Mouse (Mus musculus) liver, adult 2 months (tissue): ENCODE measurements around the gene Tyw1. TPM values are rescaled to one million over a fixed set of nuclear protein-coding genes. Genes with fewer than 3 reads are reported as not detected.

Experiments
- DNase-seq: peaks from one replicate; pipeline ENCODE4 v3.0.0-alpha.2; 2011; ENCODE audit warnings: low read depth, low spot score; ENCODE audit errors: extremely low read depth
- H3K27ac ChIP-seq: fragments of 200-500 bp; replicated peaks from 2 replicates; pipeline ENCODE4 v1.5.1; 2012; ENCODE audit warnings: low read depth, mild to moderate bottlenecking, control low read depth, inconsistent platforms, low read length; ENCODE audit not compliant: insufficient read depth
- H3K27me3 ChIP-seq: fragments of 200-500 bp; 2 replicates; pipeline ENCODE4 v1.6.1; 2012; ENCODE audit warnings: mild to moderate bottlenecking, moderate library complexity, low read length, inconsistent platforms; ENCODE audit not compliant: control insufficient read depth, insufficient read depth
- H3K36me3 ChIP-seq: fragments of 200-500 bp; 2 replicates; pipeline ENCODE4 v1.6.1; 2012; ENCODE audit warnings: low read length, inconsistent platforms; ENCODE audit not compliant: control insufficient read depth, insufficient read depth
- H3K4me1 ChIP-seq: fragments of 200-500 bp; 2 replicates; pipeline ENCODE4 v1.6.1; 2011; ENCODE audit warnings: low read length; ENCODE audit not compliant: control insufficient read depth, insufficient read depth
- H3K4me3 ChIP-seq: fragments of 200-500 bp; 2 replicates; pipeline ENCODE4 v1.5.1; 2011; ENCODE audit warnings: low read depth, mild to moderate bottlenecking, control low read depth, low read length, moderate library complexity; ENCODE audit not compliant: insufficient read depth
- H3K79me2 ChIP-seq: fragments of 200-500 bp; 2 replicates; pipeline ENCODE4 v1.6.1; 2012; ENCODE audit warnings: inconsistent platforms, mild to moderate bottlenecking, low read length, moderate library complexity; ENCODE audit not compliant: control insufficient read depth, insufficient read depth
- H3K9ac ChIP-seq: fragments of 200-500 bp; 2 replicates; pipeline ENCODE4 v1.6.1; 2012; ENCODE audit warnings: low read depth, mild to moderate bottlenecking, control low read depth, inconsistent platforms, low read length
- CTCF ChIP-seq: fragments of 200-500 bp; IDR thresholded peaks from 2 replicates; pipeline ENCODE4 v1.5.1; 2011; ENCODE audit warnings: low read depth, low read length, control low read depth
- POLR2A ChIP-seq: fragments of 200-500 bp; IDR thresholded peaks from 2 replicates; pipeline ENCODE4 v1.6.1; 2011; ENCODE audit warnings: low read length, control low read depth; ENCODE audit not compliant: insufficient read depth; ENCODE audit errors: extremely low read depth
- WGBS: fragments of 180-500 bp; shearing (Covaris S2); methylation state at CpG from one replicate; pipeline ENCODE4 v1.1.7; 2018; 5-methylcytosine and 5-hydroxymethylcytosine counted together
- polyA plus RNA-seq: library from polyadenylated mRNA; depleted of rRNA; stranded (reverse); fragments of >200 nt; gene quantifications from 2 replicates; pipeline ENCODE4 v1.2.3, GENCODE M21; 2012
- total RNA-seq: library from RNA; depleted of rRNA; stranded (reverse); fragments of >200 nt; gene quantifications from 2 replicates; pipeline ENCODE4 v1.2.3, GENCODE M21; 2014

The Tyw1 gene
- total and polyA plus RNA-seq, 2 experiments, result 8.0 to 13.3 TPM

- no peak overlapping the region for H3K27ac ChIP-seq
- H3K27me3 ChIP-seq, result no peaks in the 10 kb centered on the region
- H3K36me3 ChIP-seq, result no peaks in the 10 kb centered on the region
- 62% methylated on average over 7 of the region's 7 CpGs for WGBS
- no peak for DNase-seq
- H3K79me2 ChIP-seq, result no peaks in the 10 kb centered on the region
- no peak overlapping the region for H3K4me3 ChIP-seq
- H3K4me1 ChIP-seq, result no peaks in the 10 kb centered on the region
- no peak overlapping the region for H3K9ac ChIP-seq
- no peak for TF ChIP-seq POLR2A
- no peak for TF ChIP-seq CTCF
Measured at GRCm38 (mm10) chr5:130355223-130355622, 99.8 kb downstream of the Tyw1 start.

GRCm38 (mm10) chr5:130363111-130363510, 107.7 kb downstream of the Tyw1 start:
- Histone ChIP-seq H3K27me3 (0 out of 2 replicates have a peak, but pooled peaks cover 3% of the 10 kb centered on the region), H3K4me1 (no peaks in the 10 kb centered on the region), H3K36me3 (no peaks in the 10 kb centered on the region), H3K27ac (no peak overlapping the region), H3K79me2 (no peaks in the 10 kb centered on the region), H3K4me3 (no peak overlapping the region), H3K9ac (no peak overlapping the region)
- 68% methylated on average over 4 of the region's 4 CpGs for WGBS
- TF ChIP-seq CTCF (no peak), POLR2A (no peak)
- no peak for DNase-seq

- H3K27me3 ChIP-seq, result 0 out of 2 replicates have a peak, but pooled peaks cover 3% of the 10 kb centered on the region
- no peak overlapping the region for H3K4me3 ChIP-seq
- TF ChIP-seq CTCF, result no peak
- no peak for TF ChIP-seq POLR2A
- H3K79me2 ChIP-seq, result no peaks in the 10 kb centered on the region
- DNase-seq, result no peak
- no peak overlapping the region for H3K9ac ChIP-seq
- no peaks in the 10 kb centered on the region for H3K4me1 ChIP-seq
- 33% methylated on average over 3 of the region's 3 CpGs for WGBS
- H3K27ac ChIP-seq, result no peak overlapping the region
- H3K36me3 ChIP-seq, result no peaks in the 10 kb centered on the region
Measured at GRCm38 (mm10) chr5:130363773-130364172, 108.4 kb downstream of the Tyw1 start.

GRCm38 (mm10) chr5:130368236-130368635, 112.8 kb downstream of the Tyw1 start:
- Histone ChIP-seq H3K4me3 (no peak overlapping the region), H3K4me1 (no peaks in the 10 kb centered on the region), H3K9ac (no peak overlapping the region), H3K27ac (no peak overlapping the region), H3K27me3 (no peaks in the 10 kb centered on the region), H3K79me2 (no peaks in the 10 kb centered on the region), H3K36me3 (no peaks in the 10 kb centered on the region)
- no peak for DNase-seq
- WGBS, result 73% methylated on average over 6 of the region's 6 CpGs
- no peak for TF ChIP-seq CTCF
- no peak for TF ChIP-seq POLR2A

GRCm38 (mm10) chr5:130369237-130369636, 113.8 kb downstream of the Tyw1 start, which contains the start of gene Caln1:
Caln1 (plus strand) TSS chr5:130369455.
- TF ChIP-seq POLR2A, result no peak
- no peak for TF ChIP-seq CTCF
- Histone ChIP-seq H3K4me1 (no peaks in the 10 kb centered on the region), H3K36me3 (no peaks in the 10 kb centered on the region), H3K27me3 (no peaks in the 10 kb centered on the region), H3K27ac (peak within 1 kb of the TSS; percentile 71), H3K4me3 (peak within 1 kb of the TSS; percentile 89), H3K79me2 (no peaks in the 10 kb centered on the region), H3K9ac (peak within 1 kb of the TSS; percentile 67; the same call in 1 of the 2 replicates)
- peak; percentile 67 for DNase-seq
- WGBS, result 60% methylated on average over 11 of the region's 11 CpGs

- TF ChIP-seq POLR2A (no peak), CTCF (no peak)
- Histone ChIP-seq H3K4me1 (no peaks in the 10 kb centered on the region), H3K79me2 (no peaks in the 10 kb centered on the region; the same call in 1 of the 2 replicates), H3K27ac (no peak overlapping the region), H3K36me3 (no peaks in the 10 kb centered on the region), H3K27me3 (no peaks in the 10 kb centered on the region), H3K9ac (no peak overlapping the region), H3K4me3 (no peak overlapping the region)
- no peak for DNase-seq
- 85% methylated on average over 3 of the region's 3 CpGs for WGBS
Measured at GRCm38 (mm10) chr5:130375411-130375810, 120.0 kb downstream of the Tyw1 start.
